Mouse (Mus musculus) bone marrow macrophage, adult 2 months (primary cell): ENCODE data around the gene Fdx1l. TPM values are rescaled to one million over a fixed set of nuclear protein-coding genes. Genes with fewer than 3 reads are reported as not detected.

Source experiments
- H3K27ac ChIP-seq: 2 replicates; pipeline ENCODE4 v1.5.1; 2012; ENCODE audit warnings: low read depth, low read length; ENCODE audit not compliant: insufficient read depth
- H3K4me1 ChIP-seq: 2 replicates; pipeline ENCODE4 v1.6.1; 2012; ENCODE audit warnings: low read length; ENCODE audit not compliant: control insufficient read depth, insufficient read depth
- H3K4me3 ChIP-seq: 2 replicates; pipeline ENCODE4 v1.5.1; 2012; ENCODE audit warnings: mild to moderate bottlenecking, low read length, moderate library complexity; ENCODE audit not compliant: insufficient read depth
- CTCF ChIP-seq: IDR thresholded peaks from 2 replicates; pipeline ENCODE4 v1.5.1; 2012; ENCODE audit warnings: low read depth, mild to moderate bottlenecking, low read length, moderate library complexity
- POLR2A ChIP-seq: IDR thresholded peaks from 2 replicates; pipeline ENCODE4 v1.6.1; 2012; ENCODE audit warnings: mild to moderate bottlenecking, low read depth, low read length, borderline replicate concordance
- polyA plus RNA-seq: library from polyadenylated mRNA; stranded (reverse); fragments of >200 nt; gene quantifications from 2 replicates; pipeline ENCODE4 v1.2.4, GENCODE M21; 2012; ENCODE audit not compliant: missing spikeins, insufficient read depth, insufficient read length

Gene Fdx1l
- polyA plus RNA-seq, 1 experiment, result 24.8 TPM

- Histone ChIP-seq H3K27ac (no peak overlapping the region), H3K4me1 (peaks cover 41% of the 10 kb centered on the region), H3K4me3 (no peak overlapping the region)
- TF ChIP-seq POLR2A (no peak), CTCF (no peak)
Observed at GRCm38 (mm10) chr9:21018600-21018999, 54.8 kb downstream of the Fdx1l start.

Other genes starting within 250 kb of the Fdx1l start
- 19.9 and 23.5 TPM in 2 replicates for gene A230050P20Rik, start 205.0 kb downstream of the Fdx1l start, polyA plus RNA-seq
- gene Angptl6, start 193.9 kb downstream of the Fdx1l start, polyA plus RNA-seq, result 1.4 and 1.7 TPM in 2 replicates
- gene Ppan, start 185.4 kb downstream of the Fdx1l start, polyA plus RNA-seq, result 9.2 and 11.9 TPM in 2 replicates
- gene Eif3g, start 175.0 kb downstream of the Fdx1l start, polyA plus RNA-seq, result 65.4 and 71.5 TPM in 2 replicates
- 53.0 and 54.5 TPM in 2 replicates for gene Dnmt1, start 113.7 kb downstream of the Fdx1l start, polyA plus RNA-seq
- gene S1pr2, start 96.8 kb downstream of the Fdx1l start, polyA plus RNA-seq, result 46.5 and 48.2 TPM in 2 replicates
- 52.7 and 61.3 TPM in 2 replicates for gene Mrpl4, start 70.9 kb downstream of the Fdx1l start, polyA plus RNA-seq
- 67.4 and 79.0 TPM in 2 replicates for gene Icam1, start 57.6 kb downstream of the Fdx1l start, polyA plus RNA-seq
- not detected in 2 replicates for gene Icam4, start 44.2 kb downstream of the Fdx1l start, polyA plus RNA-seq
- gene Icam5, start 41.5 kb downstream of the Fdx1l start, polyA plus RNA-seq, result 0.31 TPM in 1 of 2 replicates, not detected in the other
- gene Zglp1, start 6.5 kb downstream of the Fdx1l start, polyA plus RNA-seq, result not detected in 2 replicates
- gene Gm49373, start 518 bp downstream of the Fdx1l start, polyA plus RNA-seq, result not detected in 2 replicates
- 0.56 and 1.3 TPM in 2 replicates for gene Gm38431, start 18.4 kb upstream of the Fdx1l start, polyA plus RNA-seq
- 31.2 and 35.4 TPM in 2 replicates for gene Raver1, start 18.4 kb upstream of the Fdx1l start, polyA plus RNA-seq
- gene Tyk2, start 57.6 kb upstream of the Fdx1l start, polyA plus RNA-seq, result 46.3 and 47.1 TPM in 2 replicates
- gene Cdc37, start 76.4 kb upstream of the Fdx1l start, polyA plus RNA-seq, result 104 and 110 TPM in 2 replicates
- gene Pde4a, start 92.1 kb upstream of the Fdx1l start, polyA plus RNA-seq, result 13.2 and 14.2 TPM in 2 replicates
- gene Keap1, start 165.7 kb upstream of the Fdx1l start, polyA plus RNA-seq, result 34.9 and 36.4 TPM in 2 replicates
- gene S1pr5, start 174.8 kb upstream of the Fdx1l start, polyA plus RNA-seq, result not detected in 2 replicates
- 10.8 and 11.8 TPM in 2 replicates for gene Atg4d, start 191.7 kb upstream of the Fdx1l start, polyA plus RNA-seq
- gene Kri1, start 214.4 kb upstream of the Fdx1l start, polyA plus RNA-seq, result 26.4 and 28.6 TPM in 2 replicates
- 33.1 and 33.7 TPM in 2 replicates for gene Cdkn2d, start 217.8 kb upstream of the Fdx1l start, polyA plus RNA-seq
- not detected in 2 replicates for gene Ap1m2, start 238.7 kb upstream of the Fdx1l start, polyA plus RNA-seq
- 48.8 and 55.0 TPM in 2 replicates for gene Slc44a2, start 247.1 kb upstream of the Fdx1l start, polyA plus RNA-seq